Mouse (Mus musculus) cerebellum, adult 8-10 months (tissue): ENCODE results near the gene Gm13278.
"Not testable (repeated sequence)": the region's sequence is repeated elsewhere in the genome, so short reads cannot be mapped to it uniquely, and the experiment has no call there.

Source experiments
- DNase-seq: peaks from one replicate; pipeline ENCODE4 v3.0.0; 2022

Gene Gm13278

DNA sequence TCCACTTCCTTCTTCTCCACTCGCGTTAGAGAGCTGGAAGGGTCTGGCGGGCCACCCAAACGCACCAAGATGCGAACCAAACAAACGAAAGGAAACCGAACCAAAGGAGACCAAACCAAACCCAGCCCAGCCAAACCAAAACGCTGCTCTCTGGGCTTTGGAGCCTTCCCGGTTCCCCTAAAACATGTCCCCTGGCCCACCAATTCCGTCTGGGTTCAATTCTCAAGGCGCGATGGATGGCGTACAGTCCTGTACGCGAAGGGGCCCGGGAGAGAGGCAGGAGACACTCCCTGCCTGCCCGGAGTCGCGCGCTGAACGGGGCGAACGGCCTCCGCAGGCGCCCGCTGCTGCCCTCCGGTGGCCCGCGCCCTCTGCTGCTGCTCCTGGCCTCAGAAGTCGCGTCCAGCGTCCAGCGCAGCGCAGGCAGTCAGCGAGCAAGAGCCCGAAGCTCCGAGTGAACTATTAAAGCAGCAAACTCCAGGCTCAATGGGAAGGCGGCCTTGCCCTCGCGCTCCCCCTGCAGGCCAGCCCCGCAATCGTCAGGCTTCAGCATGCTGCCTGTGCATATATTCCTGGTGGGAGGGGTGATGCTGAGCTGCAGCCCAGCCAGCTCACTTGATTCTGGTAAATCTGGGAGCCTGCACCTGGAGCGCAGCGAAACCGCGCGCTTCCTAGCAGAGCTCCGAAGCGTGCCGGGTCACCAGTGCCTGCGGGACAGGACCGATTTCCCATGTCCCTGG lies 2.8 kb downstream of the Gm13278 start, which contains the start of gene Gm13275:
Gene Gm13275, plus strand, starts transcription at position 552 of the 740 bp plus-strand sequence.
- DNase-seq: peak; percentile 85

- DNase-seq: not testable (repeated sequence)
Observed at GRCm38 (mm10) chr4:88797097-88797496, 5.7 kb downstream of the Gm13278 start, which contains the start of gene Gm13279. Gm13279 (plus strand) TSS chr4:88797397.

- DNase-seq: not testable (repeated sequence)
Observed at GRCm38 (mm10) chr4:88799365-88799764, 8.0 kb downstream of the Gm13278 start, which contains the start of gene Gm13285. Gm13285 (plus strand) TSS chr4:88799665.

DNA sequence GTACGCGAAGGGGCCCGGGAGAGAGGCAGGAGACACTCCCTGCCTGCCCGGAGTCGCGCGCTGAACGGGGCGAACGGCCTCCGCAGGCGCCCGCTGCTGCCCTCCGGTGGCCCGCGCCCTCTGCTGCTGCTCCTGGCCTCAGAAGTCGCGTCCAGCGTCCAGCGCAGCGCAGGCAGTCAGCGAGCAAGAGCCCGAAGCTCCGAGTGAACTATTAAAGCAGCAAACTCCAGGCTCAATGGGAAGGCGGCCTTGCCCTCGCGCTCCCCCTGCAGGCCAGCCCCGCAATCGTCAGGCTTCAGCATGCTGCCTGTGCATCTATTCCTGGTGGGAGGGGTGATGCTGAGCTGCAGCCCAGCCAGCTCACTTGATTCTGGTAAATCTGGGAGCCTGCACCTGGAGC lies 11.6 kb downstream of the Gm13278 start, which contains the start of gene Gm13287:
Gene Gm13287, plus strand, starts transcription at position 301 of the 400 bp plus-strand sequence.
- not testable (repeated sequence) for DNase-seq

GRCm38 (mm10) chr4:88805231-88805630 lies 13.9 kb downstream of the Gm13278 start, which contains the start of gene Gm13288:
Gm13288 (plus strand) TSS chr4:88805531.
- DNase-seq: not testable (repeated sequence)

DNA sequence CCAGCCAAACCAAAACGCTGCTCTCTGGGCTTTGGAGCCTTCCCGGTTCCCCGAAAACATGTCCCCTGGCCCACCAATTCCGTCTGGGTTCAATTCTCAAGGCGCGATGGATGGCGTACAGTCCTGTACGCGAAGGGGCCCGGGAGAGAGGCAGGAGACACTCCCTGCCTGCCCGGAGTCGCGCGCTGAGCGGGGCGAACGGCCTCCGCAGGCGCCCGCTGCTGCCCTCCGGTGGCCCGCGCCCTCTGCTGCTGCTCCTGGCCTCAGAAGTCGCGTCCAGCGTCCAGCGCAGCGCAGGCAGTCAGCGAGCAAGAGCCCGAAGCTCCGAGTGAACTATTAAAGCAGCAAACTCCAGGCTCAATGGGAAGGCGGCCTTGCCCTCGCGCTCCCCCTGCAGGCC lies 14.4 kb downstream of the Gm13278 start:
- DNase-seq: not testable (repeated sequence)

DNA sequence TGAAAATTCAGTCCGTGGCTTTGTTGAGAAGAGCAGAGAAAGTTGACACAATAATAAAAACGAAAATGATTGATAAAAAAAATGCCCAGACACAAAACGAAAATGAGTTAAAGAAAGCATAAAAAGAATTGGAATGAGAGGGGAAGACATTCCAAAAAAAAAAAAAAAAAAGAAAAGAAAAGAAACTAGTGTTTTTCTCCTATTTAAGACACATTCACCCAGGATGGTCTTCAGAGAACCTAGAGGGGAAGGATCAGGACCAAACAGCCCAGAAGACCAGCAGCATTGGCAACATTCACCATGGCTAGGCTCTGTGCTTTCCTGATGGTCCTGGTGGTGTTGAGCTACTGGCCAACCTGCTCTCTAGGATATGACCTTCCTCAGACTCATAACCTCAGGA lies 24.6 kb downstream of the Gm13278 start, which contains the start of gene Ifna7:
Gene Ifna7, plus strand, starts transcription at position 301 of the 400 bp plus-strand sequence.
- DNase-seq: no peak

DNA sequence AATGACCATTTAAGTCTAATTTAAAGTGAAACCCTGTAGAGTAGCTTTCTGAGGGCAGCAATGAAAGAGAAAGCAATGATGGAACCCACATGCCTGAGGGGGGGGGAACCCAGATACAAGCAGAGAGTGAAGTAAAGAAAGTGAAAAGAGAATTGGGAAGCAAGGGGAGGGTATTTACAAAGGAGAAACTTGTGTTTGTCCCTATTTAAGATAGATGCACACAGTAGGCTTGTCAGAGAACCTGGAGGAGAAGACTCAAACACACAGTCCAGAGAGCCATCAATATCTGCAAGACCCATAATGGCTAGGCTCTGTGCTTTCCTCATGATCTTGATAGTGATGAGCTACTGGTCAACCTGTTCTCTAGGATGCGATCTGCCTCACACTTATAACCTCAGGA lies 28.3 kb downstream of the Gm13278 start, which contains the start of gene Ifna11:
Gene Ifna11, plus strand, starts transcription at position 301 of the 400 bp plus-strand sequence.
- no peak for DNase-seq

GRCm38 (mm10) chr4:88822995-88823394 lies 31.6 kb downstream of the Gm13278 start:
- no peak for DNase-seq

GRCm38 (mm10) chr4:88827116-88827515 lies 35.8 kb downstream of the Gm13278 start, which contains the start of gene Ifna6:
Ifna6 (plus strand) TSS chr4:88827416.
- DNase-seq: not testable (repeated sequence)

- no peak for DNase-seq
Observed at GRCm38 (mm10) chr4:88830523-88830922, 39.2 kb downstream of the Gm13278 start.

- not testable (repeated sequence) for DNase-seq
Observed at GRCm38 (mm10) chr4:88835225-88835624, 43.9 kb downstream of the Gm13278 start, which contains the start of gene Ifna5. Ifna5 (plus strand) TSS chr4:88835525.

GRCm38 (mm10) chr4:88838828-88839227 lies 47.5 kb downstream of the Gm13278 start:
- DNase-seq: no peak

- DNase-seq: no peak
Observed at GRCm38 (mm10) chr4:88840058-88840457, 48.7 kb downstream of the Gm13278 start.

- no peak for DNase-seq
Observed at GRCm38 (mm10) chr4:88841438-88841911, 50.1 kb downstream of the Gm13278 start, which contains the start of gene Ifna4. Ifna4 (plus strand) TSS chr4:88841861.
